Mouse (Mus musculus) forebrain, embryonic 15.5 days (tissue): ENCODE measurements around the gene Eid3. TPM values are rescaled to one million over a fixed set of nuclear protein-coding genes. Genes with fewer than 3 reads are reported as not detected.

Experiments used
- ATAC-seq: fragments of 200-750 bp; cut with Nextera tagmentation; replicated peaks from 2 replicates; pipeline ENCODE4 v1.8.0; 2017; ENCODE audit warnings: mild to moderate bottlenecking, moderate TSS enrichment, moderate library complexity
- H3K27ac ChIP-seq: fragments of 300-500 bp; sonication (generic); replicated peaks from 2 replicates; pipeline ENCODE4 v1.5.1; 2015; ENCODE audit warnings: mild to moderate bottlenecking, inconsistent platforms
- H3K27me3 ChIP-seq: fragments of 300-500 bp; sonication (generic); 2 replicates; pipeline ENCODE4 v1.6.1; 2015; ENCODE audit warnings: inconsistent platforms
- H3K36me3 ChIP-seq: fragments of 300-500 bp; sonication (generic); 2 replicates; pipeline ENCODE4 v1.6.1; 2015; ENCODE audit warnings: mild to moderate bottlenecking, inconsistent platforms
- H3K4me1 ChIP-seq: fragments of 300-500 bp; sonication (generic); 2 replicates; pipeline ENCODE4 v1.6.1; 2015; ENCODE audit warnings: inconsistent platforms
- H3K4me2 ChIP-seq: fragments of 300-500 bp; sonication (generic); replicated peaks from 2 replicates; pipeline ENCODE4 v1.6.1; 2015; ENCODE audit warnings: mild to moderate bottlenecking, inconsistent platforms
- H3K4me3 ChIP-seq: fragments of 300-500 bp; sonication (generic); 2 replicates; pipeline ENCODE4 v1.5.1; 2015; ENCODE audit warnings: mild to moderate bottlenecking, inconsistent platforms
- H3K9ac ChIP-seq: fragments of 300-500 bp; sonication (generic); replicated peaks from 2 replicates; pipeline ENCODE4 v1.6.1; 2015; ENCODE audit warnings: mild to moderate bottlenecking, inconsistent platforms
- H3K9me3 ChIP-seq: fragments of 300-500 bp; sonication (generic); 2 replicates; pipeline ENCODE4 v1.6.1; 2016; ENCODE audit warnings: inconsistent platforms
- WGBS: fragments of 180-500 bp; shearing (Covaris S2); methylation state at CpG from one replicate; pipeline ENCODE4 v1.1.7; 2015; ENCODE audit warnings: mixed read lengths; 5-methylcytosine and 5-hydroxymethylcytosine counted together
- polyA plus RNA-seq: library from polyadenylated mRNA; unstranded; fragments of >200 nt; fragmentation: Nextera tagmentation; extraction: Ambion mirVana; gene quantifications from 2 replicates; pipeline ENCODE4 v1.2.1, GENCODE M21; 2015

Gene Eid3
- polyA plus RNA-seq, 1 experiment from 2014 or later = 0.22 TPM

DNA sequence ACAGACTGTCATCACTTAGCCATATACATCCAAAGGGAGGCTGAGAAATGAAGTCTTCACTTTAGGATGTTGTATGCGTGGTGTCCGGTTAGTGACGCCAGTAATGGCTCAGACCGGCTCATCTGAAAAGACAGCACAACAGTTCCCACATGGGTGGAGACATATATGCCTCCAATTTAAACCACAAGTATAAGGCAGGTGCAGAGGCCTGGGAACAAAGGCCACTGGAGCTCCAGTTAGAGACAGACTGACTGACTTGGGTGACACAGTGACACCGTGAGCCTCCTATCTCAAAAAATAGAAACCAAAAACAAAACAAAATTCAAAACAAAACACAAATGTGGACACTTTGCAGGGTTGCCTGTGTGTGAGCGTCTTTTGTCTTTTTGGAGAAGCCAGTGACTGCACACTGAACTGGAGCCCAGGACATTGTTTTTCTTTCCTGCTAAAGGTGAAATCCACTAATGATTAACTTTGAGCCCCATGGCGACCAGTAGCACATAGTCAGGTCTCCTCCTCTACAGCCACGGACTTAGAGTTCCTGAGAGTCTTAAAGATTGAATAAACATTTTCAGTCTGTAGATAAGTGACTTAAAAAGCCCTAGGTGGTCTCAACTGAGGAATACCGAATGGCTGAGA, 18.5 kb upstream of the Eid3 start:
- H3K9ac ChIP-seq = no peak overlapping the region
- H3K4me1 ChIP-seq = no peaks in the 10 kb centered on the region
- no peak overlapping the region for H3K4me3 ChIP-seq
- H3K9me3 ChIP-seq = no peaks in the 10 kb centered on the region
- no peak overlapping the region for H3K4me2 ChIP-seq
- no peaks in the 10 kb centered on the region for H3K36me3 ChIP-seq
- WGBS = 87% methylated on average over 9 of the region's 9 CpGs
- ATAC-seq = no peak
- no peaks in the 10 kb centered on the region for H3K27me3 ChIP-seq
- no peak overlapping the region for H3K27ac ChIP-seq

DNA sequence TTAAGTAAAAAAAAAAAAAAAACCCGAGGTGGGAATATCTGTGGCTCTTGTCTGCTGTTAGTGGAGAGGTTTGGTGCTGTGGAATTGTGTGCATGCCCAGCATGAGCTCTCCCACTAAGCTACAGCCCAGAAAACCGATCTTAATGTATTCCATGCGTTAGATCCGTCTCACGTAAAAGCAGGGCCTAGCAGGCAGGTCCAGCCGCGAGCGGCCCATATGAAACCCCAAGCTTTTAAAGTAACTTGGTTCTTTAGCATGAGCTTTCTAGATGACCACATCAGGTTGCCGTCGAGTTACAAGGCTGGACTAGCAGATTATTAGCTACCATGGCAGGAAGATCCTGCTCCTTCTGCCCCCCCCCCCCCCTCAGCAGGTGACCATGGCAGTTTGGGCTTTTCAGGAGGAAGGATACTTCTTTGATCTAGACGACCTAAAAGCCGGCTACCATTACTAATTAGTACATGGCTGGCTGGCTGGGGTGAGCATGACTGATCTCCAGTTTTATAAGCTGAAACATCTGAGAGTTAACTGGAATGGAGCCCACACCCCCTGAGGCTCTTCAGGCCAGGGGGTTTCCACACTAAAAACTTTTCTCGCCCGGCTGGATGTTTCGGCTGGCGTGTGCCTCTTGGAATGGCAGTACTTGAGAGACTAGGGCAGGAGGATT, 16.6 kb upstream of the Eid3 start:
- Histone ChIP-seq H3K4me3 (no peak overlapping the region), H3K36me3 (no peaks in the 10 kb centered on the region), H3K27ac (no peak overlapping the region), H3K27me3 (no peaks in the 10 kb centered on the region), H3K9me3 (no peaks in the 10 kb centered on the region), H3K4me2 (no peak overlapping the region), H3K4me1 (no peaks in the 10 kb centered on the region), H3K9ac (no peak overlapping the region)
- 43% methylated on average over 16 of the region's 16 CpGs for WGBS
- ATAC-seq = no peak

DNA sequence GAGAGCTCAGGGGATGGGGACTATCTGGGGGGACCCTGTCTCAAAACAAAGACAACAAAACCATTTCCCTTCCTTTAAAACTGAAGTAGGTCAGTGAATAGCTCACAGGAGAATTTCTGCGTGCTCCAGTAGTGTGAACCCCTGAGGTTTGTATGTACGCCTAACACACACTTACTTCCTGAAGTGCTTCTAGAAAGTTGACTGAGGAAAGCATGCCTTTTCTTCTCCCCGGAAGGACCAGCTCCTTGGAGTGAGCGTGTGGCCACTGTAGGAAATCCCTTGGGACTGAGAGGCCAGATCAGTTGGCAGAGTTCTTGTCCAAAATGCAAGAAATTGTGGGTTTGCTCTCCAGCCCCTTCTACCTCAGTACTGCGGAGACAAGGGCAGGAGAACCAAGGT, 16.1 kb upstream of the Eid3 start:
- Histone ChIP-seq H3K9ac (no peak overlapping the region), H3K4me1 (no peaks in the 10 kb centered on the region), H3K4me2 (no peak overlapping the region), H3K4me3 (no peak overlapping the region), H3K27ac (no peak overlapping the region), H3K36me3 (no peaks in the 10 kb centered on the region), H3K27me3 (no peaks in the 10 kb centered on the region), H3K9me3 (no peaks in the 10 kb centered on the region)
- ATAC-seq = no peak
- WGBS = 80% methylated on average over 5 of the region's 5 CpGs

DNA sequence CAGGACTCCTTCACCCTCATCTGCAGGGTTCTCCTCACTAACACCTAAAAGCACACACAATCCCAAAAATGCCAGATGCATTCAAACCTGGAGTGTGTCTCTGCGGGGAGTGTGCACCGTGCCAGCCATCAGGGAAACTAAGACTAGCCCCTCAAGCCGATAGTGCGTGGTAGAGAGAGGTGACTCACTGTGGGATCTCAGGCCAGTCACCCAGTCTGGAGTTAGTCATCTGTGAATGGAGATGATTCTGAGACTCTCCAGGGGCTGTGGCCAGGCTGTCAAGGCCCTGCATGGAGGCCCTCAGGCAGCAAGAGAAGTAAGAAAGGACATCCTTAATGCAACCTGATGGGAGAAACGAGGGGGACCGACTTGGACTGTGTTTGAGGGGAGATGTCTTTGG, 14.7 kb upstream of the Eid3 start:
- no peak overlapping the region for H3K4me2 ChIP-seq
- no peaks in the 10 kb centered on the region for H3K36me3 ChIP-seq
- H3K9me3 ChIP-seq = no peaks in the 10 kb centered on the region
- WGBS = 89% methylated on average over 6 of the region's 6 CpGs
- H3K9ac ChIP-seq = no peak overlapping the region
- ATAC-seq = no peak
- H3K27me3 ChIP-seq = no peaks in the 10 kb centered on the region
- no peaks in the 10 kb centered on the region for H3K4me1 ChIP-seq
- no peak overlapping the region for H3K4me3 ChIP-seq
- no peak overlapping the region for H3K27ac ChIP-seq

DNA sequence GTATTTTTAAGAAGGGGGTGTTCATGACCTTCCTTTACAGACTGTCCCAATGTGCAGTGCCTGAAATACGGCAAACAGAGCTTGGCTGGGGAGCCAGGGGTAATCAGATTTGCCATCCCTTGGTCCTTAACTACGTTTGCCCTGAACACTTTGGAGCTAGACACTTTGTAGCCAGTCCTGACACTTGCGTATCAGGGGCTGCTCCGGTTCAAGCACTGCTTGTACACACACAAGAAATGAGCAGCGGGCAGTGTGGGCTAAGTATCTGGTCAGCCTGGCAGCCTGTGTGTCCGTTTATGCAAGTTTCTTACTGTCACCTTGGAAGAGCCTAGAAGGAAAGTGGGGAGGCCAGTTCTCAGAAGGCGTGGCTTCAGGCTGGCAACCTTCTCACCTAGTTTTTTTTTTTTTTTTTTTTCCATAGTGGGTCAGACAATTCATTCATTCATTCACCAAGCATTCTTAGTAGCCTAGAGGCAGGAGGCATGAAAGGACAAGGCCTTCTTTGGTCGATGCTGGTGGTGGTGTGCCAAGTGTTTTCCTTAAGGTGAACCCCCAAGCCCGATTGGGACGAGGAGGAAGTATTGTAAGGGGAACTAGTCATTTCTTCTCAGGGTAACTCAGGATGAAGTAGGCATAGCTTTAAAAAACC, 8.3 kb upstream of the Eid3 start:
- Histone ChIP-seq H3K27ac (no peak overlapping the region), H3K4me1 (peaks cover 24% of the 10 kb centered on the region), H3K4me3 (peak overlapping the region; percentile 63), H3K9ac (0 out of 2 replicates have a peak overlapping the region, but pooled peaks have one; percentile 80), H3K36me3 (no peaks in the 10 kb centered on the region), H3K27me3 (no peaks in the 10 kb centered on the region), H3K4me2 (peak overlapping the region; percentile 76), H3K9me3 (no peaks in the 10 kb centered on the region)
- no peak for ATAC-seq
- WGBS = 47% methylated on average over 10 of the region's 10 CpGs

DNA sequence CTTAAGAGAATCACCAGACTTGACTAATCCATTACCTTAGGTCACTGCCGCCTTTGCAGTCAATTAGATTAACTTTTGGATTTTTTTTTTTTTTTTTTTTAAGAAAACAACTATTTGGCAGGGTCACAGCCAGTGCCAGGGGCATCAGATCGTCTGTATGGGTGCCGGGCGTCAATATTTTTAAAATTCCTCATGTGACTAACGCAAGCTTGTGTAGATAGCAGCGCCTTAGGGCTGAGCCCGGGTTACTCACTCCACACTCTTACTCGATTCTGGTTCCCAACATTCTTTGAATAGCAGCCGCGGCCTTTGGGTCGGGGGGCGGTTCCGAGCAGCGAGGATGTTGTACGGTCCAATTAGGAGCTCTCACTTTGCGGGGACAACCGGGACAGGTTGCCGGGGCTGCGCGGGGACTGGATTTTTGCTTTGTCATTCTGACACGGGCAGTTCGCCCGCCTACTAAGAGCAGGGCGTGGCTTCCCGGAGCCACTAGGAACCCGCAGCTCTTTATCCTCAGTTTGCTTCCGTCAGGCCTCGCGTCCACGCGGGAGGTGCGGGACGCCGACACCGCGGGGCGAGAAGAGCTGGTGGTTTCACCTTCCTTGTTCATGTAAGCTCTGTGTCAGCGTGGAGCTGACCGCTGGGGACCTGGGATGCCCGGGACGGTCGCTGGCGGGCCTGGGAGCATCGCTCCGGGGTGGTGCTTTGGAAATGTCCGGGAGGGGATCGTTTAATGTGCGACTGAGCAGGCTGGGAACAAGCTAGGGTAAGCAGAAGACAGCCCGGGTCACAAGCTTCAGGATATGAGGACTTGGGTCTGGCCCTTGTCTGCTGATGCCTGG, 7.5 kb upstream of the Eid3 start:
- WGBS = 1% methylated on average over 49 of the region's 49 CpGs

DNA sequence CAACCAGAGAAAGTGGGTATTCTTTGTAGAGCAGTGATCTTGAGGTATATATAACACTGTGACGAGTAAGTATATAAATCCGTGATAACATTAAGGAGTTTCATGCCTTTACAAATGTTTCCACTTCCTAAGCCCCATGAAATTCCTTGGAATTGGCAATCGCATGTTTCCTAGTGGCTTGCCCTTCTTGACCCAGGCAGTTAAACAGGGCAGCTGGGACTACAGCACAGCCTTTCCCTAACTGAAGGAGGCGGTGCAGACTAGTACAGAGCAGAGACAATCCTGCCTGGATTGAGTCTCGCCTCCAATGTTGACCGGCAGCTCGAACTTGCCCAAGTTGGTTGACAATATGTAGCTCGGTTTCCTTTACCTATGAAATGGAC, 6.9 kb upstream of the Eid3 start:
- H3K36me3 ChIP-seq = peaks cover 10% of the 10 kb centered on the region
- peak overlapping the region; percentile 63 for H3K4me3 ChIP-seq
- peak overlapping the region; percentile 76 for H3K4me2 ChIP-seq
- no peaks in the 10 kb centered on the region for H3K9me3 ChIP-seq
- no peaks in the 10 kb centered on the region for H3K27me3 ChIP-seq
- whole genome bisulfite sequencing = 0% methylated on average over 8 of the region's 8 CpGs
- peaks cover 35% of the 10 kb centered on the region for H3K4me1 ChIP-seq
- H3K27ac ChIP-seq = peak overlapping the region; percentile 89
- ATAC-seq = peak; percentile 62
- H3K9ac ChIP-seq = peak overlapping the region; percentile 80

More for the DNA sequence above, 7.5 kb upstream of the Eid3 start:
- Histone ChIP-seq H3K27me3 (no peaks in the 10 kb centered on the region), H3K4me2 (peak overlapping the region; percentile 76), H3K27ac (peak overlapping the region; percentile 89), H3K9me3 (no peaks in the 10 kb centered on the region), H3K9ac (peak overlapping the region; percentile 80), H3K36me3 (0 out of 2 replicates have a peak, but pooled peaks cover 4% of the 10 kb centered on the region), H3K4me1 (peaks cover 32% of the 10 kb centered on the region), H3K4me3 (peak overlapping the region; percentile 63)
- ATAC-seq = peak; percentile 83

DNA sequence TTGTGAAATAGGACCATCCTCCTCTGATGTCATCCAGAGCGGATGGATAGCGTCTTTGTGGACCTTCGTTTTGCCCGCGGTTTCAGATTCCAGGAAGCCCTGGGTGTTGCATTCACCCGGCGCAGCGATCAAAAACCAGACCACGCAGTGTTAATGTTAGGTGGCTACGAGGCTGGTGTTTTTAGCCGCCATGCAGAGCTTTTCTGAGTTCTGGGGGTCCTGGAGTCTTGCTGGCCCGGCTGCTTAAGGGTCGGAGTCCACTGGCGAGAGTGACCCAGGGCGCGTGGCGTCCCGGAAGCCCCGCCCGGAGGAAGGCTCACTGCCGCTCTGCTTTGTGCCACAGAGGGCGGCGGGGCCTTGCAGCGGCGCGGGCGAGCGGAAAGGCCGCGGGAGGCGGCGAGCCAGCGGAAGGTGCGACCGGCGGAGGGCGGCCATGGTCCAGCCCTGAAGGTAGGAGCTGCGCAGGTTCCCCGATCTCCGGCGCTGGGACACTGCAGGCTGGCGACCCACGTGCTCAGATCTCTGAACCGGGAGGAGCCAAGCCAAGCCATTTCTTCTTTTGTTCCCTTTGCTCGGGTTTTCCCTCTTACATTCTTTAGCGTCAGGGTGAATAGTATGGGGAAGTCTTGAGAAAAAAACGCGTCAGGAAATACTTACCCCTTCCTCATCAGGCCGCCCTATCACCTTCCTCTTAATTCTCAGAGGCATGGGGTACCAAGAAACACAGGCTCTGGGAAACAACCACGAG, 6.1 kb upstream of the Eid3 start:
- peaks cover 35% of the 10 kb centered on the region for H3K4me1 ChIP-seq
- peak overlapping the region; percentile 63 for H3K4me3 ChIP-seq
- H3K4me2 ChIP-seq = peak overlapping the region; percentile 76
- ATAC-seq = peak; percentile 55
- WGBS = under 1% methylated on average over 50 of the region's 50 CpGs
- H3K36me3 ChIP-seq = peaks cover 15% of the 10 kb centered on the region
- H3K27me3 ChIP-seq = no peaks in the 10 kb centered on the region
- no peaks in the 10 kb centered on the region for H3K9me3 ChIP-seq
- H3K27ac ChIP-seq = peak overlapping the region; percentile 89
- peak overlapping the region; percentile 77 for H3K9ac ChIP-seq

DNA sequence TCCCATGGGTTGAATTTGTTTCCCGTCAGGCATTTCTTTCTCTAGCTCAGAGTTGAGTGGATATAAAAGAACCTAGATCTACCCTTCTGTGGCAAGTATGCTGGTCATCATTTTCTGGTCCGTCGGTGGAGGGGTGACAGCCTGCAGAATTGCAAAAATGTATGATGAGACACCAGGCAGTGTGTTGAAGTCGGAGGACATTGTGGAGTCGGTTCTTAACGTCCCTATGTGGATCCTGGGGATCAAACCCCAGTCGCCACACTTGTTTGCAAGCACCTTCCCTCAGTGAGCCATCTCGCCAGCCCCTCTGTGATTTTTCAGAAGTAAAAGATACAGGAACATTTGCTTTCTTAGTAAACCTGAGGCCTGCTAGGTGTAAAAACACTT, 5.5 kb upstream of the Eid3 start:
- Histone ChIP-seq H3K9ac (peak overlapping the region; percentile 77), H3K9me3 (no peaks in the 10 kb centered on the region), H3K36me3 (peaks cover 15% of the 10 kb centered on the region), H3K4me1 (peaks cover 36% of the 10 kb centered on the region), H3K27ac (peak overlapping the region; percentile 89), H3K4me3 (peak overlapping the region; percentile 63), H3K27me3 (no peaks in the 10 kb centered on the region), H3K4me2 (peak overlapping the region; percentile 76)
- no peak for ATAC-seq
- WGBS = 1% methylated on average over 8 of the region's 8 CpGs

DNA sequence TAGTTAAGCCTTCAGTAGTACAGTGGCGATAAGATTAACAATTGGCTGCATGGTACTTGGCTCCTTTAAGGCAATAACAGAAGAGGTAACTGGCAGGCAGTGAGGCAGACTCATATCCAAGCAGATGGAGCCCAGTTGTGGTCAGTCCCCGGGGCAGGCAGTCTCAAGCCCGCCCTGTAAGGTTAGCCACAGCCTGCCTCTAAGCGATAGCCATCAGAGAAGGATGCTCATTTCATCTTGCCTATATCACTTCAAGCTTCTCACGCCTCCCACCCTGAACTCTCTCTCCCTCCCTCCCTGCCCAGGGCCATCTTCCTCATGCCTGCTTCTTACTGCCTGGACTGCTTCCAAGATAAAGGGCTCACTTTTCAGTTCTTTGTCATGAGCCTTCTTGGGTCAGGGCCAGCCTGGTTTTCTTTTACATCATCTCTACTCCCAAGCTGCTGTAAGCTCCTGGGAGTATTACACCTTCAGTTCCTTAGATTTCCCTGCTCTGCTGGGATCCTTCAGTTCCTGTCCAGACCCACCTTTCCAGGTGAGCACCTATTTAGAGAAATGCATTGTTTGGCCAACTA, 3.2 kb upstream of the Eid3 start:
- H3K4me1 ChIP-seq = peaks cover 41% of the 10 kb centered on the region
- no peak overlapping the region for H3K9ac ChIP-seq
- H3K27ac ChIP-seq = no peak overlapping the region
- H3K4me3 ChIP-seq = no peak overlapping the region
- H3K36me3 ChIP-seq = peaks cover 15% of the 10 kb centered on the region
- H3K27me3 ChIP-seq = no peaks in the 10 kb centered on the region
- H3K4me2 ChIP-seq = peak overlapping the region; percentile 3; the same call in 1 of the 2 replicates
- 49% methylated on average over 5 of the region's 5 CpGs for WGBS
- no peak for ATAC-seq
- H3K9me3 ChIP-seq = no peaks in the 10 kb centered on the region

DNA sequence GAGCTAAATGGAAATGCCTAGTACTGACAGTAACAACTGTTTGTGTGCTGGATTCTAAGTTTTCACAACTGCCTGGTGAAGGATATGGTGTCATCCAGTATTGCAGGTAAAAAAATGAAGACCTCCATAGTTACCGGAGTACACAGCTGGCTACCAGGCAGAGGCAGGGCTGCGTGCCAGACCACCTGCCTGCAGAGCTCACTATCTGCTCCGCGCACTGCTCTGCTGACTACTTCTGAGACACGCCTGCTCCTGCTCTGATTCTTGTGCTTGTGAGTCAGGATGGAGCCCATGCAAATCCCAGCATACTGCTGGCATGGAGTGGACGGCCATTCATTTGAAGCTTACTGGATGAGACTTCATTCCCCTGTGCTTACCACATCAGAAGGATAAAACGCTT, 2.6 kb upstream of the Eid3 start:
- ATAC-seq = no peak
- Histone ChIP-seq H3K27ac (no peak overlapping the region), H3K4me3 (no peak overlapping the region), H3K27me3 (no peaks in the 10 kb centered on the region), H3K36me3 (peaks cover 15% of the 10 kb centered on the region), H3K9me3 (no peaks in the 10 kb centered on the region), H3K9ac (no peak overlapping the region), H3K4me2 (no peak overlapping the region), H3K4me1 (peaks cover 41% of the 10 kb centered on the region)
- WGBS = 56% methylated on average over 7 of the region's 7 CpGs
